Mouse (Mus musculus): ENCODE data around the gene Cldn20.

Cldn20 gene

GRCm38 (mm10) chr17:3527841-3528471, 4.4 kb upstream of the Cldn20 start:
- DNase-seq (ENCODE audit: extremely low read depth, insufficient read length, low spot score) = no peak

GRCm38 (mm10) chr17:3529523-3529922, 2.8 kb upstream of the Cldn20 start:
- DNase-seq (ENCODE audit: extremely low read depth, insufficient read length, low spot score) = no peak

DNA sequence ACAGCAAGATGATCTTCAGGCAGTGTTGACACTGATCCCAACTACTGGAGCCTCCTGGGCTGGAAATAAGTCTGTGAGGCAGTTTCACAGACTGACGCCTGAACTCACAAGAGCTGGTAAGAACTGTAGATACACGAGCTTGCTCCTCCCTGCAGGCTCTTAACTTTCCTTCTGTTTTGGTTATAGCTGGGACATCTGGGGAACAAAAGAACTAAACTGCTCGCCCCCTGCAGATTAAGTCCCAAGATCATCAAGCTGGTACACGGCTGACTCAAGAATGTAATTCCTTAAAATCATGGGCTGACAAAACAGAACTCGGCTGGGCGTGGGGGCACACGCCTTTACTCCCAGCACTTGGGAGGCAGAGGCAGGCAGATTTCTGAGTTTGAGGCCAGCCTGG, 1.8 kb upstream of the Cldn20 start:
- DNase-seq (ENCODE audit: extremely low read depth, insufficient read length, low spot score) = no peak

DNA sequence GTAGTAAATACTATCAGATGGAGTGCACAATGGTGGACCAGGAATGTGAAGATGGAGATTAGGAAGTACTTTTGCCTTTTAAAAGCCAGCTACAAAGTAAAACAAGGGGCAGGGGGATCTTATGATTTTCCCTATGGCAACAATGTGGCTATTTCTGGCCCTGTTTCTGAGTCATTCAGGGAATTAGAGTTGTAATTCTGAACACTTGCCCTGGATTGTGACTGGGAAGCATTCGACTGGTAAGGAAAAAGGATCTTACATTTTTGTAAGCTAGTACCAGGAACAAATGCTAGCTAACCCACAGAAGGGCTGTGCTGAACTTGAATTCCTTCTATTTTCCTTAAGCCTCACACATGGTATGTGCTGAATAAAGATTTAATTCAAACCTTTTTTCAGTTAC, 713 bp upstream of the Cldn20 start:
- no peak for DNase-seq (ENCODE audit: extremely low read depth, insufficient read length, low spot score)

- no peak for DNase-seq (ENCODE audit: extremely low read depth, insufficient read length, low spot score)
These were observed 1.1 kb downstream of the Cldn20 start for GRCm38 (mm10) chr17:3533425-3533824.

GRCm38 (mm10) chr17:3540304-3540703, 8.0 kb downstream of the Cldn20 start:
- no peak for DNase-seq (ENCODE audit: extremely low read depth, insufficient read length, low spot score)

GRCm38 (mm10) chr17:3541033-3541432, 8.7 kb downstream of the Cldn20 start:
- no peak for DNase-seq (ENCODE audit: extremely low read depth, insufficient read length, low spot score)

- DNase-seq (ENCODE audit: extremely low read depth, insufficient read length, low spot score) = no peak
These were observed 15.4 kb downstream of the Cldn20 start for GRCm38 (mm10) chr17:3547725-3548124.

DNA sequence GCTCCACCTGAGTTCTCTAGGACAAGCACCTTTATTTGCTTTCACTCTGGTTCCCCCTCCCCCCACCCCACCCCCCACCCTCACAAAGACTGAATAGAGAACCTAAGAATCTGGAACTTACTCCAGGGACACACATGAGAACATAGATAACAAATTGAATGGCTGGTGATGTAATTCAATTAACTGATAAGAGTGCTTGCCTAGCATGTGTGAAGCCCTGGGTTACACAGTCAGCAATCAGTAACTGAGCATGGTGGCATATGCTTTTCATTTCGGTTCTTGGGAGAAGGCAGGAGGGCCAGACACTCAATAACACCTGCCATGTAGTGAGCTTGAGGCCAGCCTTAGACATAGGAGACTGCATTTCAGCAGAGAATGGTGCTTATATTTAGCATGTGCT, 23.9 kb downstream of the Cldn20 start:
- DNase-seq (ENCODE audit: extremely low read depth, insufficient read length, low spot score) = no peak

DNA sequence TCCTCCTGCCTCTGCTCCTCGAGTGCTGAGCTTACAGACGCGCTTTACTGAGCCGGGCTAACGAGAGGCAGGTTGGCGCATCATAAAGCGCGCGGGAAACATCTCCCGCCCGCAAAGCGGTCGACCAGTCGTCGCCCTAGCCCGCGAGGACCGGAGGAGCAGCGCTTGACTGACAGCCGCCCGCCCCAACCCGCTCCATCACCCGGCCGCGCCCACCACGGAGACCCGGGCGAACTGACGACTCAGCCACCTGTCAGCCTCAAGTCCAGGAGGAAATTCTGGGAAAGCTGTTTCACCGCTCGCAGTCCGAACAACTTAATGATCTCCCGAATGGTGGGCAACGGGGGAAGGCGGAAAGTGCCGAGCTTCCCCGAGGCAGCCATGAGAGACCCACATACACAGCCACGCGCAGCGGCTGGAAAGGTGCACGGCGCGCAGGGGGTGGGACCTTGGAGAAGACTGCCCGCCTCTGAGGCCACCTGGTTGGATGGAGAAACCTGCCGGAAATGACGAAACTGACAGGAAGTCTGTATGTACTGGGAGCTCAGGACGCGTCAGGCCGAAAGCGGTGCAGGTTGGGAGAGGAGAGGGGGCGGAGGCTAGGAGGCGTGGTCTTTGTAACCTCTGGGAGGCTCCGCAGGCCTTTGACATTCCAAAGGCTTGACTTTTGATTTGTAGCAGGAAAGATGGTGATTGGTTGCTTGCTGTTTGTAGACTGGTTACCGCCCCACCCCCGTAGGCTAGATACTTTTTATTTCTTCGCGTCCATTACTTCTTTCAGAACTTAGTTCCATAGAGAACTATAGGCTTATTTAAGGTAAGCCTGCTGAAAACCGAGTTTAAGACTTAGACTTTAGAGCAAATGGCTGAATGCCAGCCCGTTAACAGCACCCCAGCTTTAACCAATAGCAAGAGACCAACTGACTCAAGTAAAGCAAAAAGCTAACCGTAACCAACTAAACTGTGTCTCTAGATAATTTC, 25.3 kb downstream of the Cldn20 start, which contains the start of gene Tfb1m:
TSS of gene Tfb1m (minus strand) at position 451 of the 981 bp plus-strand sequence.
- peak; percentile 99 for DNase-seq (ENCODE audit: extremely low read depth, insufficient read length, low spot score)

DNA sequence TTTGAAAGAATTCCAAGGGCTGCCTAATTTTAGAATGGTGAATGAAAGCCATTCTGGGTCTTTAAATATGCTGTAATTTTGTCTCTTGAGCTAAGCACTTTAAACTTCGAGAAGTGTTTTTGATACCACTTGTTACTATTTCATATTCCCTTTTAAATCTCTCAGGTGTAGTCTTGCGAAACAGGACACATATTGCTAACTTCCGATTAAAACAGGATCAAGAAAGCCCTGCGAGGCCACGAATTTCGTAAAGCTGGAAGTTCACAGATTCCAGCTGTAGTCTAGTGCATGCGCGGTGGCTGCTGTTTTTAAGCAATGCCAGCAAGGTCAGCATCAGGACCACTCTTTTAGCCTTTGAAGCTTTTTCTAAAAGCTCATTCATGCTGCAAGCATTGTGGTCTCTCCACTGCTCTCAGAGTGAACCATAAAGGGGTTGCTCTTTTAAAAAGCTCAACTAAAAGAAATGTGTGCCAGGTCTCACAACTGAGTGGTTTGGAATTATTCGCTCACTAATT, 26.1 kb downstream of the Cldn20 start:
- DNase-seq (ENCODE audit: extremely low read depth, insufficient read length, low spot score) = peak; percentile 8

DNA sequence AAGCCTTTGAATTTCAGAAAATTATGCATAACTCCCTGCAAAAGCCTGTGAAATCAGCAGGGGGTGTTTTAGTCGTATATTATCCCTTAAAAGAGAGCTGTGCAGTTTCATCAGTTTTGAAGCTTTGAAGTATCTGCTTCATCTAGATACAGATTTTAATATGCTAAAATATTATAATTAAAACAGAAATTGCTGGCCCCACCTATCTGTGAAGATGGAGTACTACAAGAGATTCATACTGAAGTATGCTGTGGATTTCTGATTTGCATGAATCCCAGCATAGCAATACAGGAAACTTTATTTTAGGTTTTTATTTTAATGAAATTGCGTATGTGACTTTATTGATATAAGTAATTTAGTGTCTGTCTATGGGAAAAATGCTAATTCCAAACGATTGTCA, 28.2 kb downstream of the Cldn20 start:
- DNase-seq (ENCODE audit: extremely low read depth, insufficient read length, low spot score) = no peak

DNA sequence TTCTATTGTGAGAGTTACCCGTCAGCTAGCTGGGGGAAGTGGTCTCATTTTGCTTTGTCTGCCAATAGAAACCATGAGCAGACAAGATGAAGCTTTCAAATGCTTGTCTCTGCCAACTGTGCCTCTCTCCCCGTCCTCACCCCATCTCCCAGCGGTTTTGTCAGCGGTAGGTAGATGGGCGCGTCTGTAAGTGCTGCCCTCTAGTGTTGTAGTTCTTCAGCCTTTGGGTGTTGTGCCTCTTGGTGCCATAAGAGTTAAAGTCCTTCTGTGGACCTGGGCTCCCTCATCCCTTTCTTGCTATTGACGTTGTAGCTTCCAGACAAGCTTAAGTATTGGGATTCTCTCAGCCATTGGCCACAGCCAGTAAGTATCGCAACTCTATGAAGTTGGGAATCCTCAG, 30.1 kb downstream of the Cldn20 start:
- DNase-seq (ENCODE audit: extremely low read depth, insufficient read length, low spot score) = no peak

DNA sequence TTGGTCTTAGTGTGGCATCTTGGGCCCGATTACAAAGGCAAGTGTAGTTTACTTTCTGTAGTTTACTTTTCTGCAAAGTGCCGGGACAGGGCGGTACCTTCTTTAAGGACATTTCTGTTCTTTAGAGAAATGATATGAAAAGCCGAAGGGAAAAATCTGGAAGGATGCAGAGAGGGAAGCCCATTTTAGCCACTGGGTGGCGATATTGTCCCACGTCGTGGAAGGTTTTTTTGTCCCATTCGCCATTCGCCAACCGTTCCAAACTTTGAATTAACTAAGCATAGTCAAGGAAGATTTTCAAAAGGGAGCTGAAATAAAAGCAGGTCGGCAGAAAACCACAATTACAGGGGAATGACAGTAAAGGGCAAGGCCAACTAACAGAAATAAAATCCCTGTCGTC, 38.5 kb downstream of the Cldn20 start:
- DNase-seq (ENCODE audit: extremely low read depth, insufficient read length, low spot score) = peak; percentile 10

Measured in 3134 (cell line).